Comparison of ENCODE assay signal across 20 mouse cellular contexts in genomic region chr9:89198969-89199416, GRCm38 (mm10). TPM values are rescaled to one million over a fixed set of nuclear protein-coding genes. Genes with fewer than 3 reads are reported as not detected.
A peak's percentile ranks its signal among the peaks of the same experiment; 100 is the strongest.
DNase-seq lines count a peak whose midpoint lies in the region; ATAC-seq and TF ChIP-seq lines count a peak whose summit lies in the region.
"Not testable (repeated sequence)": the region's sequence is repeated elsewhere in the genome, so short reads cannot be mapped to it uniquely, and the experiment has no call there.
"Had no signal": no experiment of that assay in that cellular context is flagged by ENCODE, and none has a peak within 500 bp of the region (broad histone marks: within the 10 kb centered on the region; RNA-seq: fewer than 3 reads in every experiment).

Bcl2a1b (plus strand) TSS chr9:89199209.
Gm29094 (plus strand) TSS chr9:89199379.

- not testable (repeated sequence) for H3K36me3 ChIP-seq in liver, postnatal 0 days (replicated peaks; ENCODE audit: insufficient read depth, low read length); small intestine, adult 2 months (ENCODE audit: control insufficient read depth, insufficient read depth, low read length)

- H3K9me3 ChIP-seq in liver, postnatal 0 days (ENCODE audit: low read length): not testable (repeated sequence)

- peak; percentile 84 for ATAC-seq in activated CD4-positive, CD25-positive, alpha-beta regulatory T cell, adult 4 months
- ATAC-seq in liver, postnatal 0 days: peak; percentile 63
- ATAC-seq in megakaryocyte progenitor cell, adult 5-6 weeks (replicated peaks; ENCODE audit: poor library complexity): peak; percentile 72

- 53% methylated on average over 5 of the region's 5 CpGs for WGBS in liver, postnatal 0 days (ENCODE audit: insufficient replicate concordance)
- WGBS in small intestine, adult 2 months: 56% methylated on average over 5 of the region's 5 CpGs

- H3K4me1 ChIP-seq in liver, postnatal 0 days (ENCODE audit: insufficient read depth); small intestine, adult 2 months (ENCODE audit: control insufficient read depth, insufficient read depth, insufficient read length, low read length): not testable (repeated sequence)

- TF ChIP-seq EP300 in liver, postnatal 0 days (IDR thresholded peaks at IDR 0.05; ENCODE audit: low read depth): not testable (repeated sequence)

- not testable (repeated sequence) for H3K4me2 ChIP-seq in liver, postnatal 0 days (ENCODE audit: low read depth, low read length)

- TF ChIP-seq CTCF in liver, postnatal 0 days (IDR thresholded peaks at IDR 0.05; ENCODE audit: low read depth); small intestine, adult 2 months (IDR thresholded peaks at IDR 0.05; ENCODE audit: extremely low read depth, insufficient read length, insufficient replicate concordance, low read depth, low read length): not testable (repeated sequence)

- peak; percentile 81 to 84 for DNase-seq in B cell, adult 2 months
- peak; percentile 95 for DNase-seq in heart, adult 11 months
- DNase-seq in liver, postnatal 0 days: not testable (repeated sequence)
- DNase-seq in lung, postnatal 10 days: peak; percentile 29
- DNase-seq in thymus, adult 18-20 months: peak; percentile 11 to 59

- TF ChIP-seq POLR2A in small intestine, adult 2 months (IDR thresholded peaks at IDR 0.05; ENCODE audit: low read depth, low read length): not testable (repeated sequence)

- H3K9ac ChIP-seq in liver, postnatal 0 days (replicated peaks): not testable (repeated sequence)

- H3K27me3 ChIP-seq in liver, postnatal 0 days (ENCODE audit: insufficient read depth, low read length); small intestine, adult 2 months (ENCODE audit: control insufficient read depth, insufficient read depth, low read length): not testable (repeated sequence)

- H3K4me3 ChIP-seq in liver, postnatal 0 days (ENCODE audit: low read depth, low read length): not testable (repeated sequence)
- peak within 1 kb of the TSS; percentile 36; the same call in 1 of the 2 replicates for H3K4me3 ChIP-seq in small intestine, adult 2 months (ENCODE audit: low read depth, low read length)

- H3K27ac ChIP-seq in liver, postnatal 0 days (ENCODE audit: low read depth): not testable (repeated sequence)
- peak within 1 kb of the TSS; percentile 59 for H3K27ac ChIP-seq in small intestine, adult 2 months (ENCODE audit: insufficient read depth, low read depth, low read length)

RNA-seq across cellular contexts. Expression of gene Bcl2a1b, which starts in this region (rescaled TPM):
- 100 to 1,000 TPM; 267 to 340 TPM for polyA plus RNA-seq in activated CD4-positive, CD25-positive, alpha-beta regulatory T cell, adult 4 months (2017; shearing (Covaris generic))
- 5.2 and 7.3 TPM in 2 replicates for polyA plus RNA-seq in liver, postnatal 0 days (2015; fragmentation: Nextera tagmentation; extraction: Ambion mirVana)
- 0.90 TPM in 1 of 2 replicates, not detected in the other for total RNA-seq in megakaryocyte progenitor cell, adult 5-6 weeks (2015)
- 0.83 and 1.3 TPM in 2 replicates for total RNA-seq in megakaryocyte progenitor cell, adult 5-6 weeks (2017)
- polyA plus RNA-seq in small intestine, adult 2 months (2012; rRNA removed): 1.2 and 1.4 TPM in 2 replicates
- total RNA-seq: gastrocnemius, postnatal 14 days had no signal

RNA-seq across cellular contexts. Expression of gene Gm29094, which starts in this region (rescaled TPM):
- polyA plus RNA-seq in activated CD4-positive, CD25-positive, alpha-beta regulatory T cell, adult 4 months (2017; shearing (Covaris generic)): 10 to 100 TPM in 1 of 2 experiments, 1 to 10 TPM in 1; 1.7 to 35.6 TPM
- polyA plus RNA-seq in liver, postnatal 0 days (2015; fragmentation: Nextera tagmentation; extraction: Ambion mirVana): 0.46 and 0.51 TPM in 2 replicates
- 1.1 TPM in 1 of 2 replicates, not detected in the other for total RNA-seq in megakaryocyte progenitor cell, adult 5-6 weeks (2015)
- not detected in 2 replicates for total RNA-seq in megakaryocyte progenitor cell, adult 5-6 weeks (2017)
- polyA plus RNA-seq in small intestine, adult 2 months (2012; rRNA removed): not detected in 2 replicates
- total RNA-seq: adrenal gland, postnatal 10 days; gastrocnemius, postnatal 14 days; layer of hippocampus, adult 18-20 months; layer of hippocampus, postnatal 36 days; left cerebral cortex, postnatal 14 days; midbrain, postnatal 0 days had no signal
- polyA plus RNA-seq: embryonic facial prominence, embryonic 13.5 days; forebrain, embryonic 14.5 days; hindbrain, embryonic 11.5 days; kidney, adult 2 months; limb, embryonic 13.5 days; liver, embryonic 13.5 days; midbrain, postnatal 0 days had no signal

Comparison
In these comparisons a context has a peak if more than half of its experiments do, and no peak if none do; other contexts are left out.
1. RNA of gene Bcl2a1b (polyA plus RNA-seq): 267 to 340 TPM in activated CD4-positive, CD25-positive, alpha-beta regulatory T cell, adult 4 months; 5.2 to 7.3 TPM in liver, postnatal 0 days and 1.2 to 1.4 TPM in small intestine, adult 2 months; every median in the first group is over 10 times any median in the second.
2. Peak in every context shown above with its lines, with median percentiles within 50 percentile points of each other: ATAC-seq.